In the genomic region with DNA sequence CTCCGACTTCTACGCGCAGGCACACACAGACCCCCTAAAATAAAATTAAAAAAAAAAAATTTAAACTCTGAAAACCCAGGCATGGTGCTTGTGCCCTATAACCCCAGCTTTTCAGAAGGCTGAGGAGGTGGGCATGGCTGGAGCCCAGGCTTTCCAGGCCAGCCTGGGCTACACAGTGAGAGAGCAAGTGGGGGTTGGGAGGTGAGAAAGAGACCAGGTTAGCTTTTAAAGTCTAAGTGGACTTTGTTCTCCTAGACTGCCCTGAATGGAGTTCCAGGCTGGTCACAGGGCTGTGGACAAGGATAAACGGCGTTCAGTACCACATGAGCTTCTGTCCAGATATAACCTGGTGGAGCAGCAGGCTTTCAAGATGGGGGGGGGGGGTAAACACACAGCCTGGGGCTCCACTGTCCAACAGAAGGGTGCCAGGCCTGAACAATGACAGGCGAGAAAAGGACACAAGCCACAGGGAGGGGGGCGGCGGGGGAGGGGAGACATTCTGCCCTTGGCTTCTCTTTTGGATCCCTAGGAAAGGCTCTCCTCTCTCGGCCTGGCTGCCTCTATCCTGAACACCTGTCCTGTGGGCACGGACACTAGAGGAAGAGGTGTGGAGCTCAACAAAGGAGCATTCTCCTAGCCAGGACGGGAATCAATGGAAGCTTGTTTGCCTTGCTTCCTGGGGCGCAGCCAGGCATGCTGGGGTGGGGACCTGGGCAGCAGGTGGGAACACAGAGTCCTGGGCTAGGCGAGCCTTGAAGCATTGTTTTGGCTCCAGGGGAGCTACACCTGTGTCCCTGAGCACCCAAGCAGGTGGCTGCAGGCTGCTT, we compare ENCODE assay signal across 10 mouse cellular contexts. TPM values are rescaled to one million over a fixed set of nuclear protein-coding genes. Genes with fewer than 3 reads are reported as not detected.
DNase-seq lines count a peak whose midpoint lies in the region; ATAC-seq and TF ChIP-seq lines count a peak whose summit lies in the region.
"Had no signal": no experiment of that assay in that cellular context is flagged by ENCODE, and none has a peak within 500 bp of the region (broad histone marks: within the 10 kb centered on the region; RNA-seq: fewer than 3 reads in every experiment).

No protein-coding gene starts in this region.

- no peak overlapping the region for H3K4me3 ChIP-seq in lung, embryonic 15.5 days
- H3K4me3 ChIP-seq in lung, adult 2 months (replicated peaks; ENCODE audit: extremely low read depth, low read depth, low read length) = no peak overlapping the region
- no peak overlapping the region for H3K4me3 ChIP-seq in heart, embryonic 13.5 days
- H3K4me3 ChIP-seq: layer of hippocampus, adult 2 months had no signal

- no peak for TF ChIP-seq POLR2A in lung, adult 2 months (IDR thresholded peaks at IDR 0.05; ENCODE audit: borderline replicate concordance, extremely low read depth, low read depth, low read length)

- no peaks in the 10 kb centered on the region for H3K9me3 ChIP-seq in lung, embryonic 15.5 days
- no peaks in the 10 kb centered on the region for H3K9me3 ChIP-seq in heart, embryonic 13.5 days

- H3K4me2 ChIP-seq in lung, embryonic 15.5 days = no peak overlapping the region
- no peak overlapping the region for H3K4me2 ChIP-seq in heart, embryonic 13.5 days

- WGBS in lung, embryonic 15.5 days = 60% methylated on average over 13 of the region's 13 CpGs
- 75% methylated on average over 13 of the region's 13 CpGs for WGBS in lung, adult 2 months
- 53% methylated on average over 13 of the region's 13 CpGs for whole genome bisulfite sequencing in heart, embryonic 13.5 days

- no peaks in the 10 kb centered on the region for H3K36me3 ChIP-seq in lung, embryonic 15.5 days
- H3K36me3 ChIP-seq in heart, embryonic 13.5 days = no peaks in the 10 kb centered on the region

- H3K4me1 ChIP-seq in lung, embryonic 15.5 days = peaks cover 17% of the 10 kb centered on the region
- no peaks in the 10 kb centered on the region for H3K4me1 ChIP-seq in lung, adult 2 months (ENCODE audit: control insufficient read depth, insufficient read depth, low read length)
- H3K4me1 ChIP-seq in heart, embryonic 13.5 days = peaks cover 48% of the 10 kb centered on the region

- no peak for ATAC-seq in cerebellum, adult (ENCODE audit: insufficient number of reproducible peaks, low FRiP score, low TSS enrichment)
- peak; percentile 61 for ATAC-seq in lung, embryonic 15.5 days (ENCODE audit: borderline replicate concordance, extremely low read depth, low FRiP score, low TSS enrichment)
- ATAC-seq in heart, embryonic 13.5 days (ENCODE audit: extremely low read depth, insufficient number of reproducible peaks, low FRiP score, low TSS enrichment) = no peak

- no peaks in the 10 kb centered on the region for H3K27me3 ChIP-seq in lung, embryonic 15.5 days
- no peaks in the 10 kb centered on the region for H3K27me3 ChIP-seq in heart, embryonic 13.5 days (replicated peaks)

- no peak for TF ChIP-seq CTCF in lung, adult 2 months (IDR thresholded peaks at IDR 0.05; ENCODE audit: insufficient read depth, low read length)

- peak overlapping the region; percentile 68 for H3K27ac ChIP-seq in lung, embryonic 15.5 days
- peak overlapping the region; percentile 99 for H3K27ac ChIP-seq in heart, embryonic 13.5 days (replicated peaks)
- H3K27ac ChIP-seq: layer of hippocampus, adult 2 months had no signal

- peak; percentile 64 for DNase-seq in cerebellum, adult 11 months
- no peak for DNase-seq in lung, adult 2 months
- peak; percentile 22 for DNase-seq in retina, postnatal 1 day
- DNase-seq in frontal cortex, postnatal 14 days (ENCODE audit: low spot score in 2 of 2) = no peak
- DNase-seq in gastrocnemius, adult 18-20 months (ENCODE audit: low spot score) = no peak

- no peak overlapping the region for H3K9ac ChIP-seq in lung, embryonic 15.5 days
- peak overlapping the region; percentile 69 for H3K9ac ChIP-seq in heart, embryonic 13.5 days

RNA-seq across cellular contexts. Expression of gene Gm8439, which starts 27.9 kb away (rescaled TPM):
- polyA plus RNA-seq in lung, embryonic 15.5 days (2015; fragmentation: Nextera tagmentation; extraction: Ambion mirVana) = not detected in 2 replicates
- polyA plus RNA-seq in lung, adult 2 months (2012; rRNA removed) = not detected in 2 replicates
- polyA plus RNA-seq in heart, embryonic 13.5 days (2015; fragmentation: Nextera tagmentation; extraction: Ambion mirVana) = 0.41 TPM in 1 of 2 replicates, not detected in the other
- total RNA-seq in gastrocnemius, adult 18-20 months (2021) = not detected
- total RNA-seq: adrenal gland, postnatal 4 days; layer of hippocampus, adult 2 months had no signal

RNA-seq across cellular contexts. Expression of gene Ctps, which starts 46.3 kb away (rescaled TPM):
- polyA plus RNA-seq in lung, embryonic 15.5 days (2015; fragmentation: Nextera tagmentation; extraction: Ambion mirVana) = 85.6 and 87.4 TPM in 2 replicates
- polyA plus RNA-seq in lung, adult 2 months (2012; rRNA removed) = 7.7 and 10.2 TPM in 2 replicates
- polyA plus RNA-seq in heart, embryonic 13.5 days (2015; fragmentation: Nextera tagmentation; extraction: Ambion mirVana) = 99.8 and 100 TPM in 2 replicates
- 10 to 100 TPM; 11.3 to 15.1 TPM for total RNA-seq in gastrocnemius, adult 18-20 months (2021)

RNA-seq across cellular contexts. Expression of gene Cited4, which starts 50.0 kb away (rescaled TPM):
- polyA plus RNA-seq in lung, embryonic 15.5 days (2015; fragmentation: Nextera tagmentation; extraction: Ambion mirVana) = 2.1 and 2.5 TPM in 2 replicates
- 5.8 and 9.3 TPM in 2 replicates for polyA plus RNA-seq in lung, adult 2 months (2012; rRNA removed)
- polyA plus RNA-seq in heart, embryonic 13.5 days (2015; fragmentation: Nextera tagmentation; extraction: Ambion mirVana) = 21.8 and 23.7 TPM in 2 replicates
- total RNA-seq in gastrocnemius, adult 18-20 months (2021) = 10 to 100 TPM; 11.9 to 18.0 TPM

Comparison
In these comparisons a context has a peak if more than half of its experiments do, and no peak if none do; other contexts are left out.
1. DNase-seq: peak in cerebellum, adult 11 months (single experiment) and retina, postnatal 1 day (single experiment); none in lung, adult 2 months (single experiment), frontal cortex, postnatal 14 days (0 of 2) and gastrocnemius, adult 18-20 months (single experiment).